Mouse (Mus musculus) lung, postnatal 14 days (tissue): ENCODE measurements around the gene 4933402J07Rik.

Experiments
- DNase-seq: peaks from one replicate; pipeline ENCODE4 v3.0.0; 2021

Gene 4933402J07Rik

GRCm38 (mm10) chr8:87629656-87630055 is 66.0 kb downstream of the 4933402J07Rik start:
- no peak for DNase-seq

GRCm38 (mm10) chr8:87631776-87632175 is 68.1 kb downstream of the 4933402J07Rik start:
- no peak for DNase-seq

DNA sequence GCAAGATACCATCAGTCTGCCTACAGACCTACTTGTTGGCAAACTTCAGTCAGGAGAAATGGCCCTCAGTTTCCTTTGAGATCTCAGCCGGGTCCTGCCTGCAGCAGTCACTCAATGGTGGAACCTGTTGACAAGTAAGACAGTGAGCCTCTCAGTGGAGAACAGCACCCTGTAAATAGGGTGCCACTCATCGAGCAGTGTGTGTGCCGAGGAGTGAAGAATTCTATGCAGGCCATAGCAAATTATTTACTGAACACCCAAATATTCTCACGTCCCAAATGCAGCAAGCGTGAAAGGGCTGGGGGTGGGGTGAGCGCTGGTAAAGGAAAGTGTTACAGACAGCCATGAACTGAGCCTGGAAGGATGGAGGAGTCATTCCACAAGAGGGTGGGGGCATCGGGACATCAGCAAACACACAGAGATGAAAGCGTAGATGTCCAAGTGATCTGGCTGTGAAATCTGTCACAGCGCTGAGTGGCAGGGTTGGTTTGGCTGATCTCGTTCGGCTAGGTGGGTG is 72.6 kb downstream of the 4933402J07Rik start:
- DNase-seq: no peak
